Mouse (Mus musculus) stomach, embryonic 16.5 days (tissue): ENCODE results near the gene Bloc1s1. TPM values are rescaled to one million over a fixed set of nuclear protein-coding genes. Genes with fewer than 3 reads are reported as not detected.
A peak's percentile ranks its signal among the peaks of the same experiment; 100 is the strongest.

Experiments
- ATAC-seq: fragments of 200-750 bp; cut with Nextera tagmentation; 2 replicates; pipeline ENCODE4 v1.8.0; 2017; ENCODE audit warnings: moderate number of reproducible peaks, moderate TSS enrichment; ENCODE audit not compliant: insufficient read depth, low FRiP score
- H3K27ac ChIP-seq: fragments of 300-500 bp; sonication (generic); 2 replicates; pipeline ENCODE4 v1.5.1; 2014; ENCODE audit warnings: low read length
- H3K27me3 ChIP-seq: fragments of 300-500 bp; sonication (generic); 2 replicates; pipeline ENCODE4 v1.6.1; 2014; ENCODE audit warnings: low read length, control low read depth, mixed read lengths; ENCODE audit not compliant: control insufficient read depth, insufficient read depth
- H3K36me3 ChIP-seq: fragments of 300-500 bp; sonication (generic); 2 replicates; pipeline ENCODE4 v1.6.1; 2014; ENCODE audit warnings: low read length; ENCODE audit not compliant: control insufficient read depth, insufficient read depth
- H3K4me1 ChIP-seq: fragments of 300-500 bp; sonication (generic); 2 replicates; pipeline ENCODE4 v1.6.1; 2014; ENCODE audit warnings: low read length, control low read depth, mixed read lengths; ENCODE audit not compliant: control insufficient read depth, insufficient read depth
- H3K4me2 ChIP-seq: fragments of 300-500 bp; sonication (generic); 2 replicates; pipeline ENCODE4 v1.6.1; 2014; ENCODE audit warnings: low read depth, low read length, mixed read lengths
- H3K4me3 ChIP-seq: fragments of 300-500 bp; sonication (generic); replicated peaks from 2 replicates; pipeline ENCODE4 v1.5.1; 2014; ENCODE audit warnings: mild to moderate bottlenecking, low read length
- H3K9ac ChIP-seq: fragments of 300-500 bp; sonication (generic); 2 replicates; pipeline ENCODE4 v1.6.1; 2014; ENCODE audit warnings: low read length
- H3K9me3 ChIP-seq: fragments of 300-500 bp; sonication (generic); replicated peaks from 2 replicates; pipeline ENCODE4 v1.6.1; 2016; ENCODE audit warnings: low read length, control low read depth; ENCODE audit not compliant: control insufficient read depth
- WGBS: fragments of 180-500 bp; shearing (Covaris S2); extraction: QIAGEN DNeasy Blood & Tissue Kit; methylation state at CpG from one replicate; pipeline ENCODE4 v1.1.7; 2014; 5-methylcytosine and 5-hydroxymethylcytosine counted together
- polyA plus RNA-seq: library from polyadenylated mRNA; unstranded; fragments of >200 nt; fragmentation: Nextera tagmentation; extraction: Ambion mirVana; gene quantifications from 2 replicates; pipeline ENCODE4 v1.2.1, GENCODE M21; 2015

Bloc1s1 gene
- polyA plus RNA-seq, 1 experiment from 2014 or later = 206 TPM

DNA sequence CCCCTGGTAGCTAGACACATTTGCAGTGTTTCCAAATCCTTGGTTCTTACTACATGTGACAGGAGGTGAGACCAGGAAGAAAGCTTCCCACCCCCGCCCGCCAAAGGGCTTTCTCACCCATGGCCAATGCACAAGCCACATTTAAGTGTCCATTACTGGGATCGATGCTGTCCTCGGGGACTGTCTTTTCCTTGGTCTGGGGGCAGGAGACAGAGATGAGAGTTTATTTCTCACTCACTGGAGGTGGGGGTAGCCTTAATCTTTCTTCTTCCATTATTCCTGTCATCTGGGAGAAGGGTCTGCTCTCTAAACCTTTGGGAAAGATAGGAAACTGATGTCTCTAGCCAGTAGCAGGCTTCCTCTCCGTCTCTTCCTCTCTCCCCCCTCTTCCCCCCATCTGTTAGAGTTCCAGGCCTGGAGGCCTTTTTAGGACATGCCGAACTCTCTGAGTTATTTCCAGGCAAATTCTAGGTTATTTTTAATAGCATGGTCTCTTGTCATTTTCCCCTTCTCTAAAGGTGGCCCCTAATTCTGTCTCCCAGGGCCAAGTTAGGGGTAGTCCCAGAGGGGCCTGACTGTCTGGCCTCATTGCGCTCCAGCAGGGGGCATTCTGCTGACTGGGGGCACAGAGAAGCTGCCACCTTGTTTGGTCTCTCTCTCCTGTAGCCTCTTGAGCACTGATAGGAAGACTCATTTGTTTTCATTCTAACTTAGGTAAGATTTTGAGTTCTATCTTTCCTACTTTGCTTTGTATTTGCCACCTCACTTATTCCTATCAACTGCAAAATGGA lies 11.4 kb upstream of the Bloc1s1 start:
- 0 out of 2 replicates have a peak overlapping the region, but pooled peaks have one; percentile 73 for H3K4me2 ChIP-seq
- H3K27me3 ChIP-seq = peaks cover 48% of the 10 kb centered on the region
- no peaks in the 10 kb centered on the region for H3K9me3 ChIP-seq
- no peak overlapping the region for H3K9ac ChIP-seq
- WGBS = 69% methylated on average over 7 of the region's 7 CpGs
- no peak overlapping the region for H3K4me3 ChIP-seq
- H3K4me1 ChIP-seq = no peaks in the 10 kb centered on the region; the same call in 1 of the 2 replicates
- no peaks in the 10 kb centered on the region for H3K36me3 ChIP-seq
- no peak for ATAC-seq
- no peak overlapping the region for H3K27ac ChIP-seq

GRCm38 (mm10) chr10:128933976-128934721 lies 10.3 kb upstream of the Bloc1s1 start:
- 4% methylated on average over 21 of the region's 21 CpGs for WGBS
- Histone ChIP-seq H3K9ac (peak overlapping the region; percentile 49), H3K36me3 (no peaks in the 10 kb centered on the region), H3K4me3 (peak overlapping the region; percentile 48), H3K4me2 (peak overlapping the region; percentile 73), H3K27me3 (peaks cover 48% of the 10 kb centered on the region), H3K27ac (no peak overlapping the region), H3K9me3 (no peaks in the 10 kb centered on the region), H3K4me1 (no peaks in the 10 kb centered on the region; the same call in 1 of the 2 replicates)
- ATAC-seq = no peak

DNA sequence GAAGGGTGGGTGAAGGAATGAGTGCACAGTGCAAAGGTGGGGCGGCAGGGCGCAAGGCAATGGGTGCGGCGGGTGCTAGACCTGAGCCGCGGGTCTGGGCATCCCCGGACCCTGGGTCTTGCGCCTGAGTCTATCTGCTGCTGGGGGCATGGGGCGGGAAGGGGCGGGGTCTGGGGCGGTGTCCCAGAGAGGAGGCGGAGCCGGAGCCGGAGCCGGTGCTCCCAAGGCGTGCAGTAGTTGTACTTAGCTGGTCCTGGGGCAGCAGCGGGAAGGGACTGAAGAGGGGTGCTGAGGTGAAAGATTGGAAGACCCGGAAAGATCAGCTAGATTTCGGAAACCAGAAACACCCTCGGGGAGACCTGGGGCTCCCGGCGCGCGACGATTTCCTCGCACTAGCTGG lies 9.7 kb upstream of the Bloc1s1 start, which contains the start of gene Itga7:
Gene Itga7 (plus strand): TSS at position 245 of the 400 bp plus-strand sequence.
- H3K9me3 ChIP-seq = no peaks in the 10 kb centered on the region
- H3K4me2 ChIP-seq = peak within 1 kb of the TSS; percentile 73
- ATAC-seq = peak; percentile 72
- under 1% methylated on average over 26 of the region's 26 CpGs for WGBS
- no peaks in the 10 kb centered on the region for H3K36me3 ChIP-seq
- no peaks in the 10 kb centered on the region; the same call in 1 of the 2 replicates for H3K4me1 ChIP-seq
- H3K9ac ChIP-seq = peak within 1 kb of the TSS; percentile 49
- H3K4me3 ChIP-seq = peak within 1 kb of the TSS; percentile 48
- H3K27ac ChIP-seq = no peak within 1 kb of the TSS
- H3K27me3 ChIP-seq = peaks cover 48% of the 10 kb centered on the region

DNA sequence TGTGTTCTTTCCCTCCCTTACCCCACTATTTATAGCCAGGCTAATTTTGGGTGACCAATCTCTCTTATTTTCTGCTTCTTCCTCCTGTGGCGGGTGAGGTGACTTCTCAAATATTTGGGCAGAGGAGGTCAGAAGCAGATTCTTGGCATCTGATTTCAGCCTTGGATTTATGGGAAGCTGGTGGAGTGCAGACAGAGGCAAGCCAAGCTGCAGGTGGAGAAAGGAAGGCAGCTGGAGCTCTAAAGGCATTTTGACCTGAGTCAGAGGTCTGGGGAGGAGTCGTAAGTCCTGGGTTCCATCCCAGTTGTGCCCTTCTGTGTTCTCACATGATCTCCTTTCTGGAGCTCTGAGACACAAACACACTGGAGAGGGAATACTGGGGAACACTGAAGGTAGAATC lies 7.6 kb upstream of the Bloc1s1 start:
- H3K4me1 ChIP-seq = no peaks in the 10 kb centered on the region
- H3K9me3 ChIP-seq = no peaks in the 10 kb centered on the region
- WGBS = 52% methylated on average over 2 of the region's 2 CpGs
- no peak for ATAC-seq
- H3K4me3 ChIP-seq = no peak overlapping the region
- H3K9ac ChIP-seq = no peak overlapping the region
- H3K27me3 ChIP-seq = peaks cover 47% of the 10 kb centered on the region
- H3K36me3 ChIP-seq = no peaks in the 10 kb centered on the region
- no peak overlapping the region for H3K27ac ChIP-seq
- no peak overlapping the region for H3K4me2 ChIP-seq

DNA sequence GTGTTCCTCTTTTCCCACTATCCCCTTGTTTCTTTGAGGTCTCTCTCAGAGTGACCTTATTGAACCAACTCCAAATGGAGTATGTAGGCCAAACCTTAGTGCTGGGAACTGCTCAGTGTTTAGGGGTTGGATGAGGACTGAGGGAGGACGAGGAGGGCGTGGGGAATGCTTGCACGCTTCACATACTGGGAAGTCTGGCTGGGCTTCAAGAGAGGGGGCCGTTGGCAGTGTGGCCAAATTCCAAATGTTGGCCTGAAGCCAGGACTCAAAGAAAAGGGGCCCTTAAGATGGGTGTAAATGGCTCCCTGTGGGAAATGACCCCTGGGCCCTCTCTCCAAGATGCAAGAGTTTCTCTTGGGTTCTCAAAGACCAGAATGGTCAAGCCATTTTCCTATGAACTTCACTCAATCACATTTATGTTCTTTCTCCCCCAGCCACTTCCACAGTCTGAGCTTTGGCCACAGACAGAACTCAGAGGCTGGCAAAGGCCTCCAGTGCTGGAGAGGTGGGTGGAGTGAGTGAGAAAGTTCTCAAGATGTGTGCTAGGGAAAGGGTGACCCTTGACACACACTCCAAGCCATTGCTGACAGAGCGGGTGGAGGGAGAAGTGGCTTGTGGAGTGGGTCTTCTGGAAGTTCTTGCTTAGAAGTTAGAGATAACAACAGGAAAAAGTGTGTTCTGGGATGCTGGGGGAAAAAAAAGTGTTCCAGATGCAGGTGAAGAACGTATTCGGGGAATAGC lies 6.0 kb upstream of the Bloc1s1 start:
- H3K9ac ChIP-seq = no peak overlapping the region
- H3K4me2 ChIP-seq = no peak overlapping the region
- H3K4me1 ChIP-seq = no peaks in the 10 kb centered on the region
- no peak overlapping the region for H3K4me3 ChIP-seq
- 65% methylated on average over 7 of the region's 7 CpGs for WGBS
- H3K27me3 ChIP-seq = peaks cover 33% of the 10 kb centered on the region
- no peaks in the 10 kb centered on the region for H3K9me3 ChIP-seq
- no peaks in the 10 kb centered on the region for H3K36me3 ChIP-seq
- H3K27ac ChIP-seq = no peak overlapping the region
- ATAC-seq = peak; percentile 30; the same call in 1 of the 2 replicates

DNA sequence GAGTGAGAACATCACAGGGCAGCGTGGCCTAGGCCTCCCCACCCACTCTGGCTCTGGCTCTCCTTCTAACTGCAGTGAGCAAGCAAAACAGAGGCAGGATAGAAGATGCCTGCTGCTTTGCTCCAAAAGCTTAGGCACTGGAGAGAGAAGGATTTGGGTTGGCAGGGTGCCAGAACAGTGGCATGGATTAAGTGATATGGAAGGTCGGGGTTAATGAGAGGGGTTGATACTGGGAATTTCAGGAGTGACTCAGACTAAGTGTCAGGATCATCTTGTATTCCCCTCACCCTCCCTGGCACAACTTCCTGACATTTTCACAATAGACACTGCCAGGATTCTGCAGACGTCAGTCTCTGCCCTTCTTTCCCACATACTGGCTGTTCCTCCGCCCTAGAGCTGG lies 4.5 kb upstream of the Bloc1s1 start:
- Histone ChIP-seq H3K4me3 (no peak overlapping the region), H3K4me2 (no peak overlapping the region), H3K9me3 (no peaks in the 10 kb centered on the region), H3K36me3 (no peaks in the 10 kb centered on the region), H3K9ac (0 out of 2 replicates have a peak overlapping the region, but pooled peaks have one; percentile 5), H3K4me1 (peaks cover 8% of the 10 kb centered on the region), H3K27me3 (peaks cover 19% of the 10 kb centered on the region), H3K27ac (no peak overlapping the region)
- ATAC-seq = no peak
- WGBS = 32% methylated on average over 4 of the region's 4 CpGs

GRCm38 (mm10) chr10:128923013-128923691 lies 683 bp downstream of the Bloc1s1 start:
- Histone ChIP-seq H3K27me3 (no peaks in the 10 kb centered on the region), H3K36me3 (no peaks in the 10 kb centered on the region), H3K4me1 (peaks cover 51% of the 10 kb centered on the region), H3K27ac (peak overlapping the region; percentile 97), H3K9ac (peak overlapping the region; percentile 87), H3K9me3 (no peaks in the 10 kb centered on the region), H3K4me2 (peak overlapping the region; percentile 79), H3K4me3 (peak overlapping the region; percentile 81)
- WGBS = 1% methylated on average over 42 of the region's 42 CpGs
- peak; percentile 93 for ATAC-seq

- H3K4me1 ChIP-seq = peaks cover 52% of the 10 kb centered on the region
- WGBS = 11% methylated on average over 1 of the region's 1 CpGs
Observed at GRCm38 (mm10) chr10:128922822-128923012, 1.1 kb downstream of the Bloc1s1 start, which contains the start of gene Rdh5. TSS of gene Rdh5 (minus strand) at chr10:128922888.

More at GRCm38 (mm10) chr10:128922822-128923012, 1.1 kb downstream of the Bloc1s1 start, which contains the start of gene Rdh5:
- Histone ChIP-seq H3K9me3 (no peaks in the 10 kb centered on the region), H3K27me3 (no peaks in the 10 kb centered on the region), H3K27ac (peak within 1 kb of the TSS; percentile 97), H3K4me3 (peak within 1 kb of the TSS; percentile 81), H3K4me2 (peak within 1 kb of the TSS; percentile 79), H3K9ac (peak within 1 kb of the TSS; percentile 87), H3K36me3 (no peaks in the 10 kb centered on the region)
- ATAC-seq = no peak
